Mouse (Mus musculus): ENCODE results near the gene Nup50. TPM values are rescaled to one million over a fixed set of nuclear protein-coding genes. Genes with fewer than 3 reads are reported as not detected.

The Nup50 gene
- total and polyA plus RNA-seq, 3 experiments: 54.7 to 98.4 TPM; not detected in 1

- TF ChIP-seq HCFC1 (IDR thresholded peaks at IDR 0.05; ENCODE audit: low read depth, low read length): no peak
- no peak for TF ChIP-seq SMC3 (IDR thresholded peaks at IDR 0.05; ENCODE audit: low read depth, low read length)
- TF ChIP-seq EP300 (IDR thresholded peaks at IDR 0.05; ENCODE audit: low read depth in 1 of 2, low read length in 2 of 2): no peak
- TF ChIP-seq GABPA (IDR thresholded peaks at IDR 0.05; ENCODE audit: low read depth, low read length): no peak
- no peak for TF ChIP-seq USF2 (IDR thresholded peaks at IDR 0.05; ENCODE audit: borderline replicate concordance in 1 of 2, insufficient read depth in 1 of 2, low read depth in 1 of 2, low read length in 2 of 2)
- no peak for TF ChIP-seq MXI1 (IDR thresholded peaks at IDR 0.05; ENCODE audit: low read depth, low read length)
- no peak for TF ChIP-seq ZC3H11A (IDR thresholded peaks at IDR 0.05; ENCODE audit: low read depth, low read length)
- no peak for TF ChIP-seq POLR2AphosphoS5 (IDR thresholded peaks at IDR 0.05; ENCODE audit: borderline replicate concordance, low read depth, low read length)
- no peak for TF ChIP-seq MYB (IDR thresholded peaks at IDR 0.05; ENCODE audit: low read depth, low read length)
- TF ChIP-seq MAX (IDR thresholded peaks at IDR 0.05; ENCODE audit: low read length): no peak
- no peak for TF ChIP-seq MYC (IDR thresholded peaks at IDR 0.05; ENCODE audit: low read depth, low read length)
- TF ChIP-seq JUND (IDR thresholded peaks at IDR 0.05; ENCODE audit: low read depth, low read length): no peak
- no peak for TF ChIP-seq ZKSCAN1 (IDR thresholded peaks at IDR 0.05; ENCODE audit: low read depth, low read length)
- TF ChIP-seq CHD1 (IDR thresholded peaks at IDR 0.05; ENCODE audit: low read depth, low read length): no peak
- TF ChIP-seq KAT2A (conservative IDR thresholded peaks at IDR 0.05; ENCODE audit: low read depth, low read length): no peak
- TF ChIP-seq TCF12 (IDR thresholded peaks at IDR 0.05; ENCODE audit: low read depth, low read length): no peak
- TF ChIP-seq GATA1 (IDR thresholded peaks at IDR 0.05; ENCODE audit: low read depth, low read length): no peak
- no peak for TF ChIP-seq RCOR1 (IDR thresholded peaks at IDR 0.05; ENCODE audit: low read depth, low read length)
- Histone ChIP-seq H3K36me3 (ENCODE audit: control insufficient read depth in 1 of 2, insufficient read depth in 2 of 2, low read length in 2 of 2) (no peaks in the 10 kb centered on the region), H3K4me1 (ENCODE audit: control insufficient read depth in 1 of 2, insufficient read depth in 2 of 2, low read length in 2 of 2) (no peaks in the 10 kb centered on the region), H3K9me3 (replicated peaks; ENCODE audit: insufficient read depth, low read length) (no peaks in the 10 kb centered on the region), H3K79me2 (ENCODE audit: control insufficient read depth, insufficient read depth, low read length, poor library complexity) (no peaks in the 10 kb centered on the region), H3K27ac (ENCODE audit: control insufficient read depth, low read depth, low read length) (no peak overlapping the region), H3K27me3 (ENCODE audit: control insufficient read depth in 1 of 2, insufficient read depth in 2 of 2, low read length in 2 of 2) (no peaks in the 10 kb centered on the region), H3K4me3 (ENCODE audit: control insufficient read depth in 1 of 2, insufficient read depth in 1 of 2, low read depth in 2 of 2, low read length in 2 of 2) (no peak overlapping the region), H3K9ac (ENCODE audit: control insufficient read depth, low read depth, low read length, poor library complexity, severe bottlenecking) (no peak overlapping the region)
- DNase-seq (ENCODE audit: low read depth, low spot score): no peak
These were observed 50.3 kb downstream of the Nup50 start for GRCm38 (mm10) chr15:84973544-84973871.

GRCm38 (mm10) chr15:84975729-84976128, 52.5 kb downstream of the Nup50 start:
- no peak for DNase-seq (ENCODE audit: low read depth, low spot score)
- no peaks in the 10 kb centered on the region for H3K4me1 ChIP-seq (ENCODE audit: control insufficient read depth in 1 of 2, insufficient read depth in 2 of 2, low read length in 2 of 2)
- H3K27ac ChIP-seq (ENCODE audit: control insufficient read depth, low read depth, low read length): no peak overlapping the region
- H3K9ac ChIP-seq (ENCODE audit: control insufficient read depth, low read depth, low read length, poor library complexity, severe bottlenecking): no peak overlapping the region
- no peaks in the 10 kb centered on the region for H3K36me3 ChIP-seq (ENCODE audit: control insufficient read depth in 1 of 2, insufficient read depth in 2 of 2, low read length in 2 of 2)
- TF ChIP-seq TCF12 (IDR thresholded peaks at IDR 0.05; ENCODE audit: low read depth, low read length) (no peak), MXI1 (IDR thresholded peaks at IDR 0.05; ENCODE audit: low read depth, low read length) (no peak), MAX (IDR thresholded peaks at IDR 0.05; ENCODE audit: low read length) (no peak), ZNF384 (IDR thresholded peaks at IDR 0.05; ENCODE audit: low read depth, low read length) (no peak), GATA1 (IDR thresholded peaks at IDR 0.05; ENCODE audit: low read depth, low read length) (no peak), MAZ (IDR thresholded peaks at IDR 0.05; ENCODE audit: low read depth, low read length) (no peak), CHD1 (IDR thresholded peaks at IDR 0.05; ENCODE audit: low read depth, low read length) (no peak), NRF1 (IDR thresholded peaks at IDR 0.05; ENCODE audit: insufficient read depth, low read depth, low read length, poor library complexity, severe bottlenecking) (no peak), USF2 (IDR thresholded peaks at IDR 0.05; ENCODE audit: borderline replicate concordance in 1 of 2, insufficient read depth in 1 of 2, low read depth in 1 of 2, low read length in 2 of 2) (no peak), MEF2A (IDR thresholded peaks at IDR 0.05; ENCODE audit: extremely low read depth, insufficient replicate concordance, low read depth, low read length, poor library complexity, severe bottlenecking) (no peak), MAFK (IDR thresholded peaks at IDR 0.05; ENCODE audit: borderline replicate concordance, low read depth, low read length) (no peak)
- H3K4me3 ChIP-seq (ENCODE audit: control insufficient read depth in 1 of 2, insufficient read depth in 1 of 2, low read depth in 2 of 2, low read length in 2 of 2): no peak overlapping the region
- H3K79me2 ChIP-seq (ENCODE audit: control insufficient read depth, insufficient read depth, low read length, poor library complexity): no peaks in the 10 kb centered on the region
- H3K27me3 ChIP-seq (ENCODE audit: control insufficient read depth in 1 of 2, insufficient read depth in 2 of 2, low read length in 2 of 2): no peaks in the 10 kb centered on the region
- H3K9me3 ChIP-seq (replicated peaks; ENCODE audit: insufficient read depth, low read length): no peaks in the 10 kb centered on the region
